Mouse (Mus musculus): ENCODE data around the gene Pax1. TPM values are rescaled to one million over a fixed set of nuclear protein-coding genes. Genes with fewer than 3 reads are reported as not detected.

The Pax1 gene
- not detected for total RNA-seq (2023)

GRCm38 (mm10) chr2:147361581-147361980 is at the start of gene Pax1:
Gene Pax1 (plus strand): TSS chr2:147361925.

Other genes starting within 250 kb of the Pax1 start
- gene Nkx2-2, start 167.7 kb upstream of the Pax1 start, total RNA-seq (2023) = not detected

Measured in CD4-positive naive resting alpha-beta T cell, adult 76 days (primary cell).